Mouse (Mus musculus) frontal cortex, postnatal 14 days (tissue): Measurements from ENCODE around the gene Gm29609.
A peak's percentile ranks its signal among the peaks of the same experiment; 100 is the strongest.

Experiments
- DNase-seq, 2 experiments: peaks; one replicate each; pipeline ENCODE4 v3.0.0; 2022; ENCODE audit warnings: low spot score in 2 of 2

Gm29609 gene

GRCm38 (mm10) chr5:31198170-31198569 lies 18.5 kb upstream of the Gm29609 start:
- DNase-seq, result no peak

- no peak for DNase-seq
Measured at GRCm38 (mm10) chr5:31197072-31197471, 17.4 kb upstream of the Gm29609 start.

- no peak for DNase-seq
Measured at GRCm38 (mm10) chr5:31196207-31196606, 16.5 kb upstream of the Gm29609 start.

GRCm38 (mm10) chr5:31195671-31196070 lies 16.0 kb upstream of the Gm29609 start:
- no peak for DNase-seq

- no peak for DNase-seq
Measured at GRCm38 (mm10) chr5:31194486-31195485, 15.1 kb upstream of the Gm29609 start.

GRCm38 (mm10) chr5:31193631-31194281 lies 14.0 kb upstream of the Gm29609 start:
- DNase-seq, result no peak

- DNase-seq, result peak; percentile 98 to 99
Measured at GRCm38 (mm10) chr5:31192939-31193630, 13.4 kb upstream of the Gm29609 start, which contains the start of the genes Snx17 and Eif2b4. Gene Snx17, plus strand, starts transcription at chr5:31193227. Gene Eif2b4, minus strand, starts transcription at chr5:31193430.

- no peak for DNase-seq
Measured at GRCm38 (mm10) chr5:31192045-31192938, 12.6 kb upstream of the Gm29609 start.

GRCm38 (mm10) chr5:31190201-31190600 lies 10.5 kb upstream of the Gm29609 start:
- no peak for DNase-seq

GRCm38 (mm10) chr5:31188223-31188840 lies 8.6 kb upstream of the Gm29609 start:
- no peak for DNase-seq

- DNase-seq, result no peak
Measured at GRCm38 (mm10) chr5:31183678-31184077, 4.0 kb upstream of the Gm29609 start.

GRCm38 (mm10) chr5:31181183-31181770 lies 1.6 kb upstream of the Gm29609 start:
- no peak for DNase-seq

- DNase-seq, result peak in 1 of 2 experiments; percentile 37
Measured at GRCm38 (mm10) chr5:31179301-31179765, 378 bp downstream of the Gm29609 start.

GRCm38 (mm10) chr5:31168630-31169029 lies 11.1 kb downstream of the Gm29609 start:
- no peak for DNase-seq

GRCm38 (mm10) chr5:31164878-31165277 lies 14.8 kb downstream of the Gm29609 start:
- no peak for DNase-seq

- no peak for DNase-seq
Measured at GRCm38 (mm10) chr5:31162462-31162861, 17.2 kb downstream of the Gm29609 start.

- DNase-seq, result peak; percentile 73 to 74
Measured at GRCm38 (mm10) chr5:31154152-31154553, 25.6 kb downstream of the Gm29609 start, which contains the start of gene Mpv17. Gene Mpv17, minus strand, starts transcription at chr5:31154251.

GRCm38 (mm10) chr5:31153516-31154151 lies 26.1 kb downstream of the Gm29609 start:
- no peak for DNase-seq

- DNase-seq, result no peak
Measured at GRCm38 (mm10) chr5:31151746-31152145, 28.0 kb downstream of the Gm29609 start.
